Mouse (Mus musculus): ENCODE results near the gene Srgn. TPM values are rescaled to one million over a fixed set of nuclear protein-coding genes. Genes with fewer than 3 reads are reported as not detected.
A peak's percentile ranks its signal among the peaks of the same experiment; 100 is the strongest.

Gene Srgn
- polyA plus RNA-seq, 1 experiment, result 65.7 TPM

- Histone ChIP-seq H3K4me1 (ENCODE audit: control insufficient read depth, insufficient read depth, insufficient read length) (no peaks in the 10 kb centered on the region), H3K36me3 (ENCODE audit: control insufficient read depth, insufficient read depth, low read length) (no peaks in the 10 kb centered on the region), H3K4me3 (ENCODE audit: extremely low read depth, insufficient read depth, insufficient read length) (no peak overlapping the region), H3K27me3 (ENCODE audit: control insufficient read depth, insufficient read depth, low read length) (no peaks in the 10 kb centered on the region), H3K27ac (ENCODE audit: insufficient read depth, low read length) (no peak overlapping the region)
- WGBS, result 6% methylated on average over 2 of the region's 2 CpGs
- no peak for DNase-seq (ENCODE audit: low read depth in 1 of 2, low spot score in 2 of 2)
- TF ChIP-seq CTCF (IDR thresholded peaks at IDR 0.05; ENCODE audit: extremely low read depth, insufficient read depth, insufficient read length, insufficient replicate concordance), result no peak
- TF ChIP-seq POLR2A (IDR thresholded peaks at IDR 0.05; ENCODE audit: low read depth, low read length), result no peak
Observed at GRCm38 (mm10) chr10:62532832-62533231, 5.6 kb upstream of the Srgn start.

GRCm38 (mm10) chr10:62530183-62530582, 2.9 kb upstream of the Srgn start:
- Histone ChIP-seq H3K4me3 (ENCODE audit: extremely low read depth, insufficient read depth, insufficient read length) (no peak overlapping the region), H3K27ac (ENCODE audit: insufficient read depth, low read length) (no peak overlapping the region), H3K27me3 (ENCODE audit: control insufficient read depth, insufficient read depth, low read length) (no peaks in the 10 kb centered on the region), H3K4me1 (ENCODE audit: control insufficient read depth, insufficient read depth, insufficient read length) (no peaks in the 10 kb centered on the region), H3K36me3 (ENCODE audit: control insufficient read depth, insufficient read depth, low read length) (no peaks in the 10 kb centered on the region)
- TF ChIP-seq POLR2A (IDR thresholded peaks at IDR 0.05; ENCODE audit: low read depth, low read length) (no peak), CTCF (IDR thresholded peaks at IDR 0.05; ENCODE audit: extremely low read depth, insufficient read depth, insufficient read length, insufficient replicate concordance) (no peak)
- 73% methylated on average over 9 of the region's 9 CpGs for whole genome bisulfite sequencing
- DNase-seq (ENCODE audit: low read depth in 1 of 2, low spot score in 2 of 2), result no peak

GRCm38 (mm10) chr10:62522346-62522950, 4.8 kb downstream of the Srgn start:
- H3K36me3 ChIP-seq (ENCODE audit: control insufficient read depth, insufficient read depth, low read length), result no peaks in the 10 kb centered on the region

GRCm38 (mm10) chr10:62521763-62522162, 5.5 kb downstream of the Srgn start:
- Histone ChIP-seq H3K27me3 (ENCODE audit: control insufficient read depth, insufficient read depth, low read length) (no peaks in the 10 kb centered on the region), H3K4me3 (ENCODE audit: extremely low read depth, insufficient read depth, insufficient read length) (no peak overlapping the region), H3K36me3 (ENCODE audit: control insufficient read depth, insufficient read depth, low read length) (no peaks in the 10 kb centered on the region), H3K27ac (ENCODE audit: insufficient read depth, low read length) (no peak overlapping the region), H3K4me1 (ENCODE audit: control insufficient read depth, insufficient read depth, insufficient read length) (no peaks in the 10 kb centered on the region)
- 74% methylated on average over 4 of the region's 4 CpGs for WGBS
- no peak for DNase-seq (ENCODE audit: low read depth in 1 of 2, low spot score in 2 of 2)
- TF ChIP-seq CTCF (IDR thresholded peaks at IDR 0.05; ENCODE audit: extremely low read depth, insufficient read depth, insufficient read length, insufficient replicate concordance) (no peak), POLR2A (IDR thresholded peaks at IDR 0.05; ENCODE audit: low read depth, low read length) (no peak)

More at GRCm38 (mm10) chr10:62522346-62522950, 4.8 kb downstream of the Srgn start:
- Histone ChIP-seq H3K4me3 (ENCODE audit: extremely low read depth, insufficient read depth, insufficient read length) (no peak overlapping the region), H3K27ac (ENCODE audit: insufficient read depth, low read length) (no peak overlapping the region), H3K4me1 (ENCODE audit: control insufficient read depth, insufficient read depth, insufficient read length) (no peaks in the 10 kb centered on the region), H3K27me3 (ENCODE audit: control insufficient read depth, insufficient read depth, low read length) (no peaks in the 10 kb centered on the region)
- DNase-seq (ENCODE audit: low read depth in 1 of 2, low spot score in 2 of 2), result no peak
- TF ChIP-seq CTCF (IDR thresholded peaks at IDR 0.05; ENCODE audit: extremely low read depth, insufficient read depth, insufficient read length, insufficient replicate concordance), result no peak
- no peak for TF ChIP-seq POLR2A (IDR thresholded peaks at IDR 0.05; ENCODE audit: low read depth, low read length)
- 88% methylated on average over 7 of the region's 7 CpGs for WGBS

GRCm38 (mm10) chr10:62520911-62521310, 6.3 kb downstream of the Srgn start:
- Histone ChIP-seq H3K4me3 (ENCODE audit: extremely low read depth, insufficient read depth, insufficient read length) (no peak overlapping the region), H3K27me3 (ENCODE audit: control insufficient read depth, insufficient read depth, low read length) (no peaks in the 10 kb centered on the region), H3K4me1 (ENCODE audit: control insufficient read depth, insufficient read depth, insufficient read length) (no peaks in the 10 kb centered on the region), H3K27ac (ENCODE audit: insufficient read depth, low read length) (no peak overlapping the region), H3K36me3 (ENCODE audit: control insufficient read depth, insufficient read depth, low read length) (no peaks in the 10 kb centered on the region)
- DNase-seq (ENCODE audit: low read depth in 1 of 2, low spot score in 2 of 2), result no peak
- 83% methylated on average over 2 of the region's 2 CpGs for WGBS
- TF ChIP-seq CTCF (IDR thresholded peaks at IDR 0.05; ENCODE audit: extremely low read depth, insufficient read depth, insufficient read length, insufficient replicate concordance), result no peak
- TF ChIP-seq POLR2A (IDR thresholded peaks at IDR 0.05; ENCODE audit: low read depth, low read length), result no peak

GRCm38 (mm10) chr10:62517511-62517910, 9.7 kb downstream of the Srgn start:
- TF ChIP-seq POLR2A (IDR thresholded peaks at IDR 0.05; ENCODE audit: low read depth, low read length) (no peak), CTCF (IDR thresholded peaks at IDR 0.05; ENCODE audit: extremely low read depth, insufficient read depth, insufficient read length, insufficient replicate concordance) (no peak)
- H3K27ac ChIP-seq (ENCODE audit: insufficient read depth, low read length), result no peak overlapping the region
- no peak for DNase-seq (ENCODE audit: low read depth in 1 of 2, low spot score in 2 of 2)
- WGBS, result 73% methylated on average over 6 of the region's 6 CpGs
- no peak overlapping the region for H3K4me3 ChIP-seq (ENCODE audit: extremely low read depth, insufficient read depth, insufficient read length)
- H3K27me3 ChIP-seq (ENCODE audit: control insufficient read depth, insufficient read depth, low read length), result no peaks in the 10 kb centered on the region
- H3K36me3 ChIP-seq (ENCODE audit: control insufficient read depth, insufficient read depth, low read length), result no peaks in the 10 kb centered on the region
- peaks cover 7% of the 10 kb centered on the region; the same call in 1 of the 2 replicates for H3K4me1 ChIP-seq (ENCODE audit: control insufficient read depth, insufficient read depth, insufficient read length)

- H3K4me3 ChIP-seq (ENCODE audit: extremely low read depth, insufficient read depth, insufficient read length), result no peak overlapping the region
- H3K27me3 ChIP-seq (ENCODE audit: control insufficient read depth, insufficient read depth, low read length), result no peaks in the 10 kb centered on the region
- no peaks in the 10 kb centered on the region for H3K36me3 ChIP-seq (ENCODE audit: control insufficient read depth, insufficient read depth, low read length)
- 65% methylated on average over 4 of the region's 4 CpGs for WGBS
- H3K4me1 ChIP-seq (ENCODE audit: control insufficient read depth, insufficient read depth, insufficient read length), result peaks cover 16% of the 10 kb centered on the region
- peak in 1 of 2 experiments; percentile 31 for DNase-seq (ENCODE audit: low read depth in 1 of 2, low spot score in 2 of 2)
- peak overlapping the region; percentile 19 for H3K27ac ChIP-seq (ENCODE audit: insufficient read depth, low read length)
- no peak for TF ChIP-seq CTCF (IDR thresholded peaks at IDR 0.05; ENCODE audit: extremely low read depth, insufficient read depth, insufficient read length, insufficient replicate concordance)
- no peak for TF ChIP-seq POLR2A (IDR thresholded peaks at IDR 0.05; ENCODE audit: low read depth, low read length)
Observed at GRCm38 (mm10) chr10:62512855-62513254, 14.4 kb downstream of the Srgn start.

All from spleen, adult 2 months (tissue).